Mouse (Mus musculus) kidney, postnatal 25 days (tissue): Measurements from ENCODE around the gene Eef1akmt3.

ENCODE experiments used
- DNase-seq, 2 experiments: peaks; one replicate each; pipeline ENCODE4 v3.0.0; 2021; ENCODE audit warnings: mixed read lengths in 2 of 2

The Eef1akmt3 gene

GRCm38 (mm10) chr10:126997340-126998113 is 43.8 kb downstream of the Eef1akmt3 start:
- peak in 1 of 2 experiments; percentile 51 for DNase-seq

GRCm38 (mm10) chr10:126993621-126994020 is 47.7 kb downstream of the Eef1akmt3 start:
- DNase-seq: no peak

GRCm38 (mm10) chr10:126991676-126992075 is 49.6 kb downstream of the Eef1akmt3 start:
- DNase-seq: no peak

- DNase-seq: peak; percentile 90 to 92
Observed at GRCm38 (mm10) chr10:126990313-126991056, 50.8 kb downstream of the Eef1akmt3 start.

GRCm38 (mm10) chr10:126988513-126989165 is 52.7 kb downstream of the Eef1akmt3 start:
- DNase-seq: no peak

- no peak for DNase-seq
Observed at GRCm38 (mm10) chr10:126987183-126988118, 53.9 kb downstream of the Eef1akmt3 start.

- peak; percentile 93 to 95 for DNase-seq
Observed at GRCm38 (mm10) chr10:126986541-126986961, 54.8 kb downstream of the Eef1akmt3 start.

GRCm38 (mm10) chr10:126985579-126985978 is 55.7 kb downstream of the Eef1akmt3 start:
- no peak for DNase-seq

- no peak for DNase-seq
Observed at GRCm38 (mm10) chr10:126985127-126985526, 56.2 kb downstream of the Eef1akmt3 start.

- peak; percentile 68 to 86 for DNase-seq
Observed at GRCm38 (mm10) chr10:126984189-126985004, 56.9 kb downstream of the Eef1akmt3 start.

- no peak for DNase-seq
Observed at GRCm38 (mm10) chr10:126983193-126983725, 58.1 kb downstream of the Eef1akmt3 start.

- DNase-seq: no peak
Observed at GRCm38 (mm10) chr10:126981746-126982145, 59.6 kb downstream of the Eef1akmt3 start.
